Mouse (Mus musculus) MEL (cell line): Measurements from ENCODE around the gene Gnat1. TPM values are rescaled to one million over a fixed set of nuclear protein-coding genes. Genes with fewer than 3 reads are reported as not detected.

Source experiments
- DNase-seq: peaks from one replicate; pipeline ENCODE4 v3.0.0; 2011; ENCODE audit warnings: low read depth, low spot score
- H3K27ac ChIP-seq: 2 replicates; pipeline ENCODE4 v1.5.1; 2012; ENCODE audit warnings: low read depth, mild to moderate bottlenecking, control low read depth, low read length, moderate library complexity; ENCODE audit not compliant: control insufficient read depth
- H3K27me3 ChIP-seq, 2 experiments: fragments of 150-350 bp in 1 of 2; sonication (generic) in 1 of 2; 2 replicates each; pipeline ENCODE4 v1.6.1; 2012; ENCODE audit warnings: low read length in 2 of 2, mild to moderate bottlenecking in 2 of 2, improper control_type of control experiment in 1 of 2, moderate library complexity in 1 of 2; ENCODE audit not compliant: insufficient read depth in 2 of 2, control insufficient read depth in 1 of 2
- H3K36me3 ChIP-seq, 2 experiments: 2 replicates each; pipeline ENCODE4 v1.6.1; 2012 to 2014; ENCODE audit warnings: low read length in 2 of 2, improper control_type of control experiment in 1 of 2, inconsistent platforms in 1 of 2, mild to moderate bottlenecking in 1 of 2; ENCODE audit not compliant: insufficient read depth in 2 of 2, control insufficient read depth in 1 of 2
- H3K4me1 ChIP-seq, 2 experiments: fragments of 150-350 bp in 1 of 2; sonication (generic) in 1 of 2; 2 replicates each; pipeline ENCODE4 v1.6.1; 2012; ENCODE audit warnings: low read length in 2 of 2, improper control_type of control experiment in 1 of 2, mild to moderate bottlenecking in 1 of 2; ENCODE audit not compliant: insufficient read depth in 2 of 2, control insufficient read depth in 1 of 2
- H3K4me3 ChIP-seq, 2 experiments: fragments of 150-350 bp in 1 of 2; sonication (generic) in 1 of 2; 2 replicates each; pipeline ENCODE4 v1.5.1; 2012; ENCODE audit warnings: low read depth in 2 of 2, low read length in 2 of 2, mild to moderate bottlenecking in 2 of 2, moderate library complexity in 2 of 2, control low read depth in 1 of 2, improper control_type of control experiment in 1 of 2; ENCODE audit not compliant: control insufficient read depth in 1 of 2, insufficient read depth in 1 of 2
- H3K79me2 ChIP-seq: 2 replicates; pipeline ENCODE4 v1.6.1; 2012; ENCODE audit warnings: mild to moderate bottlenecking, low read length, moderate library complexity; ENCODE audit not compliant: control insufficient read depth, poor library complexity, insufficient read depth
- H3K9ac ChIP-seq: 2 replicates; pipeline ENCODE4 v1.6.1; 2012; ENCODE audit warnings: low read depth, mild to moderate bottlenecking, control low read depth, low read length, moderate library complexity; ENCODE audit not compliant: control insufficient read depth, poor library complexity, severe bottlenecking
- H3K9me3 ChIP-seq: fragments of 150-350 bp; sonication (generic); replicated peaks from 2 replicates; pipeline ENCODE4 v1.6.1; 2012; ENCODE audit warnings: mild to moderate bottlenecking, low read length, improper control_type of control experiment, moderate library complexity; ENCODE audit not compliant: insufficient read depth
- CTCF ChIP-seq, 3 experiments: IDR thresholded peaks in 2 of 3; conservative IDR thresholded peaks in 1 of 3; 2 replicates each; pipeline ENCODE4 v1.5.1; 2011 to 2012; ENCODE audit warnings: low read length in 3 of 3, low read depth in 2 of 3, mild to moderate bottlenecking in 2 of 3, improper control_type of control experiment in 1 of 3, inconsistent platforms in 1 of 3, mixed read lengths in 1 of 3, moderate library complexity in 1 of 3; ENCODE audit not compliant: control insufficient read depth in 1 of 3, insufficient read depth in 1 of 3, poor library complexity in 1 of 3, severe bottlenecking in 1 of 3
- GATA1 ChIP-seq: IDR thresholded peaks from 2 replicates; pipeline ENCODE4 v1.6.1; 2011; ENCODE audit warnings: low read depth, low read length, improper control_type of control experiment
- JUND ChIP-seq: IDR thresholded peaks from 2 replicates; pipeline ENCODE4 v1.6.1; 2011; ENCODE audit warnings: low read depth, mild to moderate bottlenecking, improper control_type of control experiment, low read length
- KAT2A ChIP-seq: conservative IDR thresholded peaks from 2 replicates; pipeline ENCODE4 v1.6.1; 2012; ENCODE audit warnings: low read depth, low read length, improper control_type of control experiment, inconsistent platforms
- MEF2A ChIP-seq: IDR thresholded peaks from 2 replicates; pipeline ENCODE4 v1.6.1; 2014; ENCODE audit warnings: low read depth, mild to moderate bottlenecking, inconsistent platforms, low read length, improper control_type of control experiment; ENCODE audit not compliant: poor library complexity, insufficient replicate concordance, severe bottlenecking; ENCODE audit errors: extremely low read depth
- MXI1 ChIP-seq: IDR thresholded peaks from 2 replicates; pipeline ENCODE4 v1.6.1; 2011; ENCODE audit warnings: mild to moderate bottlenecking, low read depth, low read length, improper control_type of control experiment
- MYC ChIP-seq: IDR thresholded peaks from 2 replicates; pipeline ENCODE4 v1.6.1; 2011; ENCODE audit warnings: low read depth, mild to moderate bottlenecking, low read length, improper control_type of control experiment, moderate library complexity
- POLR2A ChIP-seq, 2 experiments: IDR thresholded peaks; 2 replicates each; pipeline ENCODE4 v1.6.1; 2011 to 2012; ENCODE audit warnings: low read length in 2 of 2, mild to moderate bottlenecking in 2 of 2, control low read depth in 1 of 2, improper control_type of control experiment in 1 of 2, low read depth in 1 of 2, moderate library complexity in 1 of 2; ENCODE audit not compliant: control insufficient read depth in 1 of 2, insufficient read depth in 1 of 2, poor library complexity in 1 of 2
- POLR2AphosphoS2 ChIP-seq: IDR thresholded peaks from 2 replicates; pipeline ENCODE4 v1.6.1; 2011; ENCODE audit warnings: low read length, improper control_type of control experiment
- RCOR1 ChIP-seq: IDR thresholded peaks from 2 replicates; pipeline ENCODE4 v1.6.1; 2012; ENCODE audit warnings: low read depth, mild to moderate bottlenecking, inconsistent platforms, low read length, improper control_type of control experiment
- ZC3H11A ChIP-seq: IDR thresholded peaks from 2 replicates; pipeline ENCODE4 v1.6.1; 2012; ENCODE audit warnings: low read depth, mild to moderate bottlenecking, inconsistent platforms, low read length, improper control_type of control experiment
- ZKSCAN1 ChIP-seq: IDR thresholded peaks from 2 replicates; pipeline ENCODE4 v1.6.1; 2012; ENCODE audit warnings: low read depth, mild to moderate bottlenecking, inconsistent platforms, low read length, improper control_type of control experiment, moderate library complexity
- ZMIZ1 ChIP-seq: IDR thresholded peaks from 2 replicates; pipeline ENCODE4 v1.6.1; 2012; ENCODE audit warnings: low read depth, mild to moderate bottlenecking, inconsistent platforms, low read length, improper control_type of control experiment, moderate library complexity
- ZNF384 ChIP-seq: IDR thresholded peaks from 2 replicates; pipeline ENCODE4 v1.6.1; 2012; ENCODE audit warnings: low read depth, mild to moderate bottlenecking, inconsistent platforms, low read length, improper control_type of control experiment
- polyA plus RNA-seq, 2 experiments: library from polyadenylated mRNA; stranded (reverse) in 1 of 2; unstranded in 1 of 2; fragments of >175 nt in 1 of 2; fragments of >200 nt in 1 of 2; gene quantifications; 2 replicates each; pipeline versions ENCODE4 v1.2.1 to v1.2.4; 2012; ENCODE audit warnings: low replicate concordance in 2 of 2, low read depth in 1 of 2; ENCODE audit not compliant: insufficient read length in 2 of 2, insufficient read depth in 1 of 2, missing spikeins in 1 of 2
- total RNA-seq: library from RNA; depleted of rRNA; stranded (reverse); fragments of 300-350 nt; gene quantifications from 2 replicates; pipeline ENCODE4 v1.2.3, GENCODE M21; 2012

The Gnat1 gene
- total and polyA plus RNA-seq, 3 experiments, result 0.27 to 326 TPM; not detected in 1

DNA sequence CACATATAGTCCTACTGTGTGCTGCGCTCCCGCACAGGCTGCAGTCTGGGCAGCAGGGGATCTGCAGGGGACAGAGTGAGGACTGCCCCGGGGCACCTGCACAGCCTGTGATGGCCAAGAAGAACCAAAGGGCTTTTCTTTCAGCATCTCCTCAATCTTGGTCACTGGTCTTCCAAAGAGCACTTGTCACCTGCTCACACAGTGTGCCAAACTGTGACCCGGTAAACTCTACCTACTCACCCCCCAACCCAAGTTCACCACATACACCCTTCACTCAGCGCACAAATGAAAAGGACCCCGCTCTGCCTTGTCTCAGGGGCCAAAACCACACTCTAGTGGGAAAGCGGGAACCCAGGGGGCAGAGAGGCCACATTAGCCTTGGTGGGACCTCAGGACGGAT is 47.7 kb downstream of the Gnat1 start:
- Histone ChIP-seq H3K27ac (peak overlapping the region; percentile 16; the same call in 1 of the 2 replicates), H3K9ac (no peak overlapping the region), H3K79me2 (peaks cover 60% of the 10 kb centered on the region), H3K27me3 (no peaks in the 10 kb centered on the region), H3K4me3 (no peak overlapping the region), H3K9me3 (no peaks in the 10 kb centered on the region), H3K4me1 (peaks cover 5 to 27% of the 10 kb centered on the region in 2 experiments; a peak in 3 of 4 replicates), H3K36me3 (peaks cover 0 to 19% of the 10 kb centered on the region in 2 experiments; a peak in 2 of 4 replicates)
- TF ChIP-seq ZNF384, result no peak
- peak; percentile 88; the same call in 1 of the 2 replicates for TF ChIP-seq ZKSCAN1
- DNase-seq, result no peak

DNA sequence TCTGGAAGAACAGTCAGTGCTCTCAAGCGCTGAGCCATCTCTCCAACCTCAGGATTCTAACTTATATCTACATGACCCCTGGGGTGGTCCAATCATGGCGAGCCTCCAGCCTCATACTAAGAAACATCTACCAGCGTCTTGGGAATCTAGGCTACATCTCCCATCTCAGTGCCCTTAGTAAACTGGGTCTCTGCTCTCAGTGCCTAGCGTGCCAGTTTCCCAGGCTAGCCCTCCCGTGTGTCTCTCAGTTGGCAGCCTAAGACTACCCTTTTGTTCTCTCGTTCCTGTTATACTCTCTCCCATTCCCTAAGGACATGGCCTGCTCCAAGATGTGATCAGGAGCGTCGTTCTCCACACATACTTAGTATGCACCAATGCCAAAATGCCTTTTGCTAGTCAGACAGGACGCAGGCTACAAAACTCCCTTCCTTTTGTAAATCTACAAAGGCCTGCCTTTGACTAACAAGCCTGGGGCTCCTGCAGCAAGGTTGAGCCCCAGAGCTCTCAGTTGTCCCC is 48.1 kb downstream of the Gnat1 start:
- H3K9ac ChIP-seq, result no peak overlapping the region
- peaks cover 5 to 27% of the 10 kb centered on the region in 2 experiments; a peak in 3 of 4 replicates for H3K4me1 ChIP-seq
- peaks cover 0 to 19% of the 10 kb centered on the region in 2 experiments; a peak in 2 of 4 replicates for H3K36me3 ChIP-seq
- H3K79me2 ChIP-seq, result peaks cover 65% of the 10 kb centered on the region
- H3K27ac ChIP-seq, result no peak overlapping the region
- no peak overlapping the region for H3K4me3 ChIP-seq
- no peaks in the 10 kb centered on the region for H3K27me3 ChIP-seq
- DNase-seq, result no peak
- no peak for TF ChIP-seq MYC
- no peak for TF ChIP-seq ZMIZ1
- TF ChIP-seq POLR2AphosphoS2, result no peak
- no peaks in the 10 kb centered on the region for H3K9me3 ChIP-seq

DNA sequence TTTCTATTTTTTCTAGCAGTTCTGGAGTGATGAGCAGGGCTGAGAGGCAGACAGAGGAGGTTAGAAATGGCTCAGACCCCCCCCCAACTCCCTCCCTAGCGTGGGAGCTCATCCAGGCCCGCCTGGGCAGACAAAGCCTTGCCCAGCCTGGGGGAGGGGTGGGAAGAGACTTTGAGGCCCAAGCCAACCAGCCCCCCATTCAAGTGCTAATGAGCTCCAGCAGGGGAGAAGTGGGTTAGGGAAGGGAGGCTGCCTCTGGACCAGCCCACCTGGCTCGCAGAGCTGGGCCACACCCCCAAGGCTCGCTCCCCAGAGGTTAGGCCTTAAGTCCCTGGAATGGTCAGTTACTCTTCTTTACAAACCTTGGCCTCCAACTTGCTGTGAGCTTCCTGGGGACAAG is 48.9 kb downstream of the Gnat1 start:
- Histone ChIP-seq H3K4me3 (no peak overlapping the region), H3K27me3 (no peaks in the 10 kb centered on the region), H3K36me3 (peaks cover 0 to 16% of the 10 kb centered on the region in 2 experiments; a peak in 2 of 4 replicates)
- TF ChIP-seq JUND (no peak), CTCF (IDR thresholded peaks at IDR 0.05 in 2 of 3, conservative IDR thresholded peaks at IDR 0.05 in 1 of 3; ENCODE audit: control insufficient read depth in 1 of 3, insufficient read depth in 1 of 3, low read depth in 2 of 3, low read length in 3 of 3, poor library complexity in 1 of 3, severe bottlenecking in 1 of 3) (no peak), MEF2A (no peak), RCOR1 (no peak), GATA1 (no peak), ZC3H11A (no peak), KAT2A (no peak), POLR2A (IDR thresholded peaks at IDR 0.05; ENCODE audit: control insufficient read depth in 1 of 2, insufficient read depth in 1 of 2, low read depth in 1 of 2, low read length in 2 of 2, poor library complexity in 1 of 2) (no peak), MXI1 (no peak)
- TF ChIP-seq, all 39 proteins: peak for 0
- Histone ChIP-seq H3K9me3 (no peaks in the 10 kb centered on the region), H3K4me1 (peaks cover 5 to 22% of the 10 kb centered on the region in 2 experiments; a peak in 3 of 4 replicates), H3K27ac (no peak overlapping the region), H3K9ac (no peak overlapping the region), H3K79me2 (peaks cover 67% of the 10 kb centered on the region)
- no peak for DNase-seq
